Mouse (Mus musculus) frontal cortex, adult (tissue): ENCODE measurements around the gene 4930402H24Rik.

Source experiments
- ATAC-seq: cut with Nextera tagmentation; 2 replicates; pipeline ENCODE4 v1.9.2; 2017; ENCODE audit warnings: mild to moderate bottlenecking, moderate library complexity, mixed read lengths; ENCODE audit not compliant: low TSS enrichment

The 4930402H24Rik gene

GRCm38 (mm10) chr2:130664102-130664701, 242.0 kb downstream of the 4930402H24Rik start, which contains the start of gene Ddrgk1:
Ddrgk1 (minus strand) TSS chr2:130664659.
- ATAC-seq, result peak; percentile 85

GRCm38 (mm10) chr2:130663342-130663741, 242.9 kb downstream of the 4930402H24Rik start:
- ATAC-seq, result no peak

- peak; percentile 10; the same call in 1 of the 2 replicates for ATAC-seq
Measured at GRCm38 (mm10) chr2:130658530-130658929, 247.7 kb downstream of the 4930402H24Rik start.

- peak; percentile 81 for ATAC-seq
Measured at GRCm38 (mm10) chr2:130657541-130657940, 248.7 kb downstream of the 4930402H24Rik start.

- ATAC-seq, result peak; percentile 56
Measured at GRCm38 (mm10) chr2:130656536-130656935, 249.7 kb downstream of the 4930402H24Rik start.
